Mouse (Mus musculus) limb, embryonic 11.5 days (tissue): ENCODE results near the gene Col24a1. TPM values are rescaled to one million over a fixed set of nuclear protein-coding genes. Genes with fewer than 3 reads are reported as not detected.

ENCODE experiments used
- ATAC-seq: fragments of 200-750 bp; cut with Nextera tagmentation; 2 replicates; pipeline ENCODE4 v1.8.0; 2017; ENCODE audit warnings: low read depth; ENCODE audit not compliant: insufficient number of reproducible peaks, low FRiP score, low TSS enrichment
- DNase-seq: peaks from one replicate; pipeline ENCODE4 v3.0.0-alpha.2; 2015; ENCODE audit warnings: low spot score
- H3K27ac ChIP-seq: fragments of 300-500 bp; sonication (generic); replicated peaks from 2 replicates; pipeline ENCODE4 v1.5.1; 2014; ENCODE audit warnings: low read depth, mild to moderate bottlenecking, low read length
- H3K27me3 ChIP-seq: fragments of 300-500 bp; sonication (generic); 2 replicates; pipeline ENCODE4 v1.6.1; 2014; ENCODE audit warnings: mild to moderate bottlenecking, low read length, mixed read lengths; ENCODE audit not compliant: control insufficient read depth, insufficient read depth
- H3K36me3 ChIP-seq: fragments of 300-500 bp; sonication (generic); 2 replicates; pipeline ENCODE4 v1.6.1; 2014; ENCODE audit warnings: mild to moderate bottlenecking, low read length, moderate library complexity, mixed read lengths; ENCODE audit not compliant: control insufficient read depth, insufficient read depth
- H3K4me1 ChIP-seq: fragments of 300-500 bp; sonication (generic); 2 replicates; pipeline ENCODE4 v1.6.1; 2014; ENCODE audit warnings: low read length, mixed read lengths; ENCODE audit not compliant: control insufficient read depth, insufficient read depth
- H3K4me2 ChIP-seq: fragments of 300-500 bp; sonication (generic); 2 replicates; pipeline ENCODE4 v1.6.1; 2014; ENCODE audit warnings: low read depth, mild to moderate bottlenecking, moderate library complexity; ENCODE audit not compliant: severe bottlenecking
- H3K4me3 ChIP-seq: fragments of 300-500 bp; sonication (generic); 2 replicates; pipeline ENCODE4 v1.5.1; 2014; ENCODE audit warnings: low read depth, low read length
- H3K9ac ChIP-seq: fragments of 300-500 bp; sonication (generic); 2 replicates; pipeline ENCODE4 v1.6.1; 2014; ENCODE audit warnings: mild to moderate bottlenecking, low read length
- H3K9me3 ChIP-seq: fragments of 300-500 bp; sonication (generic); 2 replicates; pipeline ENCODE4 v1.6.1; 2016; ENCODE audit warnings: low read length; ENCODE audit not compliant: control insufficient read depth
- WGBS: fragments of 180-500 bp; shearing (Covaris S2); extraction: QIAGEN DNeasy Blood & Tissue Kit; methylation state at CpG from one replicate; pipeline ENCODE4 v1.1.7; 2014; 5-methylcytosine and 5-hydroxymethylcytosine counted together
- polyA plus RNA-seq: library from polyadenylated mRNA; unstranded; fragments of >200 nt; fragmentation: Nextera tagmentation; extraction: Ambion mirVana; gene quantifications from 2 replicates; pipeline ENCODE4 v1.2.1, GENCODE M21; 2014

Col24a1 gene
- polyA plus RNA-seq, 1 experiment from 2014 or later, result 1.2 TPM

- ATAC-seq, result no peak
- no peaks in the 10 kb centered on the region for H3K9me3 ChIP-seq
- H3K36me3 ChIP-seq, result no peaks in the 10 kb centered on the region
- no peak overlapping the region for H3K27ac ChIP-seq
- no peak overlapping the region for H3K4me3 ChIP-seq
- H3K4me1 ChIP-seq, result peaks cover 5% of the 10 kb centered on the region; the same call in 1 of the 2 replicates
- H3K27me3 ChIP-seq, result no peaks in the 10 kb centered on the region
- WGBS, result 88% methylated on average over 6 of the region's 6 CpGs
- H3K4me2 ChIP-seq, result no peak overlapping the region
- no peak for DNase-seq
- H3K9ac ChIP-seq, result no peak overlapping the region
These were observed 110.7 kb downstream of the Col24a1 start for GRCm38 (mm10) chr3:145402994-145403393.

GRCm38 (mm10) chr3:145408045-145408444 is 115.8 kb downstream of the Col24a1 start:
- no peak overlapping the region for H3K4me2 ChIP-seq
- ATAC-seq (no peak), DNase-seq (peak; percentile 50)
- no peak overlapping the region for H3K27ac ChIP-seq
- no peaks in the 10 kb centered on the region for H3K27me3 ChIP-seq
- no peak overlapping the region for H3K4me3 ChIP-seq
- H3K36me3 ChIP-seq, result no peaks in the 10 kb centered on the region
- 69% methylated on average over 3 of the region's 3 CpGs for WGBS
- H3K9me3 ChIP-seq, result no peaks in the 10 kb centered on the region
- peaks cover 5% of the 10 kb centered on the region; the same call in 1 of the 2 replicates for H3K4me1 ChIP-seq
- H3K9ac ChIP-seq, result no peak overlapping the region

- WGBS, result 37% methylated on average over 4 of the region's 4 CpGs
- DNase-seq, result no peak
- H3K4me1 ChIP-seq, result no peaks in the 10 kb centered on the region
These were observed 119.9 kb downstream of the Col24a1 start for GRCm38 (mm10) chr3:145412137-145412536.

GRCm38 (mm10) chr3:145414362-145414761 is 122.1 kb downstream of the Col24a1 start:
- Histone ChIP-seq H3K4me2 (no peak overlapping the region), H3K4me3 (no peak overlapping the region), H3K27ac (no peak overlapping the region), H3K4me1 (no peaks in the 10 kb centered on the region; the same call in 1 of the 2 replicates), H3K9me3 (no peaks in the 10 kb centered on the region), H3K27me3 (no peaks in the 10 kb centered on the region), H3K9ac (no peak overlapping the region), H3K36me3 (no peaks in the 10 kb centered on the region)
- ATAC-seq (no peak), DNase-seq (no peak)
- WGBS, result 90% methylated on average over 3 of the region's 3 CpGs

More at GRCm38 (mm10) chr3:145412137-145412536, 119.9 kb downstream of the Col24a1 start:
- Histone ChIP-seq H3K9me3 (no peaks in the 10 kb centered on the region), H3K4me3 (no peak overlapping the region), H3K4me2 (no peak overlapping the region), H3K27me3 (no peaks in the 10 kb centered on the region), H3K27ac (no peak overlapping the region), H3K36me3 (no peaks in the 10 kb centered on the region), H3K9ac (no peak overlapping the region)
- no peak for ATAC-seq

- 47% methylated on average over 9 of the region's 9 CpGs for WGBS
- DNase-seq (no peak), ATAC-seq (no peak)
- H3K9me3 ChIP-seq, result no peaks in the 10 kb centered on the region
- no peak overlapping the region for H3K27ac ChIP-seq
- H3K27me3 ChIP-seq, result no peaks in the 10 kb centered on the region
- no peaks in the 10 kb centered on the region for H3K36me3 ChIP-seq
- H3K4me2 ChIP-seq, result no peak overlapping the region
- H3K4me1 ChIP-seq, result no peaks in the 10 kb centered on the region; the same call in 1 of the 2 replicates
- H3K9ac ChIP-seq, result no peak overlapping the region
- no peak overlapping the region for H3K4me3 ChIP-seq
These were observed 125.5 kb downstream of the Col24a1 start for GRCm38 (mm10) chr3:145417809-145418208.

- H3K4me2 ChIP-seq, result no peak overlapping the region
- H3K4me1 ChIP-seq, result no peaks in the 10 kb centered on the region; the same call in 1 of the 2 replicates
- H3K27me3 ChIP-seq, result no peaks in the 10 kb centered on the region
- H3K27ac ChIP-seq, result no peak overlapping the region
- ATAC-seq (no peak), DNase-seq (no peak)
- WGBS, result 97% methylated on average over 2 of the region's 2 CpGs
- H3K36me3 ChIP-seq, result no peaks in the 10 kb centered on the region
- no peak overlapping the region for H3K4me3 ChIP-seq
- no peak overlapping the region for H3K9ac ChIP-seq
- H3K9me3 ChIP-seq, result no peaks in the 10 kb centered on the region
These were observed 128.1 kb downstream of the Col24a1 start for GRCm38 (mm10) chr3:145420421-145420820.

- no peak overlapping the region for H3K4me3 ChIP-seq
- no peak overlapping the region for H3K4me2 ChIP-seq
- H3K4me1 ChIP-seq, result no peaks in the 10 kb centered on the region; the same call in 1 of the 2 replicates
- no peaks in the 10 kb centered on the region for H3K9me3 ChIP-seq
- DNase-seq (no peak), ATAC-seq (no peak)
- no peaks in the 10 kb centered on the region for H3K36me3 ChIP-seq
- 88% methylated on average over 3 of the region's 3 CpGs for WGBS
- no peak overlapping the region for H3K9ac ChIP-seq
- H3K27me3 ChIP-seq, result no peaks in the 10 kb centered on the region
- H3K27ac ChIP-seq, result no peak overlapping the region
These were observed 129.8 kb downstream of the Col24a1 start for GRCm38 (mm10) chr3:145422044-145422443.

GRCm38 (mm10) chr3:145438352-145438751 is 146.1 kb downstream of the Col24a1 start:
- Histone ChIP-seq H3K4me1 (no peaks in the 10 kb centered on the region), H3K27ac (no peak overlapping the region), H3K36me3 (no peaks in the 10 kb centered on the region), H3K9me3 (no peaks in the 10 kb centered on the region), H3K9ac (no peak overlapping the region), H3K4me3 (no peak overlapping the region), H3K27me3 (no peaks in the 10 kb centered on the region), H3K4me2 (no peak overlapping the region)
- no peak for ATAC-seq
- DNase-seq, result no peak
- 90% methylated on average over 7 of the region's 7 CpGs for WGBS

- H3K9ac ChIP-seq, result no peak overlapping the region
- no peaks in the 10 kb centered on the region for H3K27me3 ChIP-seq
These were observed 146.8 kb downstream of the Col24a1 start for GRCm38 (mm10) chr3:145439086-145439485.

More at GRCm38 (mm10) chr3:145439086-145439485, 146.8 kb downstream of the Col24a1 start:
- no peak overlapping the region for H3K4me3 ChIP-seq
- no peaks in the 10 kb centered on the region for H3K9me3 ChIP-seq
- no peak overlapping the region for H3K4me2 ChIP-seq
- H3K27ac ChIP-seq, result no peak overlapping the region
- H3K4me1 ChIP-seq, result no peaks in the 10 kb centered on the region
- no peak for ATAC-seq
- no peaks in the 10 kb centered on the region for H3K36me3 ChIP-seq
- 90% methylated on average over 7 of the region's 7 CpGs for WGBS
- no peak for DNase-seq
